Mouse (Mus musculus): ENCODE results near the gene Ptpdc1.

DNA sequence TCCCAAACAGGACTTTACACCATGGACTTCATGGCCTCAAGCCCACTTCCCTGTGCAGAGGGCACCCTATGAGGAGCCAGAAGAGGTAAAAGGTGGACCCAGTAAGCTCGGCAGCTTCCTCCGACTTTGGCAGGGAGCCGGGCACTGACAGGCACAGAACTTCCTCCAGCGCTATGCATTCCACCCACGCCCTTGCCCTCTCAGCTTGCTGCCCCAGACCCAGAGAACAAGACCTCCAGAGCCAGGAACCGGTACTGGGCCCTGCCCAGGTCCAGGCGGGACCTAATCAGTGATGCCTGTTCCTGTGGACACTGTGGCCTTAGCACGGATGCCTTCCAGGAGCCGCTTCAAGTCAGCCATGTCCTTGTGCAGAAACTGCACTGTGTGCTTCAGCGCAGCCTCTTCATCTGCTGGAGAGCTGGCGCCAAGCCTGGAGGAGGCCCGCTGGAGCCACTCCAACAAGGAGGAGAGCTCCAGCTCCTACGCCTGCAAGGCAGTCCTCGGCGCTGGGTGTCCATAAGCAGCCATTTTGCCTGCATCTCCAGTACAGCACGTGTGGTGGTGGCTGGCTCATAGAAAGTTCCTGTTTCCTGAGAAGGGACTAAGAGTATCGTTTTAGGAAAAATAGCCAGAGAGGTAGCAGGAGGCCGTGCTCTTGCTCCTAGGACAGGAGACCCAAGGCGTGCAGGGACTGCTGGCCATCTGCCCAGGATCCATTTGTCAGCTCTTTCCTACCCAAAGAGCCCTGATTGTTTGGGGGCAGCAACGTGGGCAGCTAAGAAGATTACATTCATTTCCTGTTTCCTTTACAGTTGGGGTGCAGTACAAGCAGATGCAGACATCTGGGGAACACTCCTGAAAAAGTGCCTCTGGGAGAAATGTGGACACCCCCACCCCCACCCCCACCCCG lies 73.0 kb downstream of the Ptpdc1 start:
- no peak for TF ChIP-seq POLR2A (IDR thresholded peaks at IDR 0.05; ENCODE audit: borderline replicate concordance, low read depth, low read length)
- TF ChIP-seq CTCF (IDR thresholded peaks at IDR 0.05; ENCODE audit: low read depth, low read length): no peak

Measured in bone marrow macrophage, adult 2 months (primary cell).